Comparison of ENCODE assay signal across 13 mouse cellular contexts in genomic region chrX:12439447-12439846, GRCm38 (mm10).
DNase-seq lines count a peak whose midpoint lies in the region; ATAC-seq and TF ChIP-seq lines count a peak whose summit lies in the region.
"Had no signal": no experiment of that assay in that cellular context is flagged by ENCODE, and none has a peak within 500 bp of the region (broad histone marks: within the 10 kb centered on the region; RNA-seq: fewer than 3 reads in every experiment).

No protein-coding gene starts in this region.

- TF ChIP-seq POLR2A in myocyte (IDR thresholded peaks at IDR 0.05; ENCODE audit: insufficient read length, low read depth): no peak

- ATAC-seq in embryonic facial prominence, embryonic 15.5 days (ENCODE audit: insufficient number of reproducible peaks, low FRiP score, low TSS enrichment, low read depth): peak; percentile 57
- no peak for ATAC-seq in granulocyte monocyte progenitor cell, adult 5-6 weeks (replicated peaks; ENCODE audit: poor library complexity, severe bottlenecking)

- peak; percentile 3 to 4 for DNase-seq in heart, postnatal 10 days
- DNase-seq in heart, embryonic 10.5 days (ENCODE audit: low spot score): no peak
- peak; percentile 7 for DNase-seq in gastrocnemius, postnatal 25 days
- DNase-seq in adrenal gland, adult (ENCODE audit: inconsistent age in 2 of 2, low spot score in 1 of 2): no peak
- DNase-seq in testis, postnatal 10 days (ENCODE audit: low spot score): no peak
- DNase-seq: adrenal gland, postnatal 14 days; cerebellum, adult 11-12 months had no signal

- no peak overlapping the region for H3K4me2 ChIP-seq in embryonic facial prominence, embryonic 15.5 days (replicated peaks)
- H3K4me2 ChIP-seq in myocyte (ENCODE audit: low read depth): peak overlapping the region; percentile 55
- H3K4me2 ChIP-seq: neural tube, embryonic 13.5 days had no signal

- intact Hi-C loops in heart, postnatal 10 days (cut with DNase I): no loop called here

- H3ac ChIP-seq in myocyte (ENCODE audit: control insufficient read depth, insufficient read length): no peak overlapping the region

- H3K27me3 ChIP-seq in heart, embryonic 10.5 days (ENCODE audit: insufficient read depth, poor library complexity, severe bottlenecking): peaks cover 28% of the 10 kb centered on the region; the same call in 1 of the 2 replicates
- H3K27me3 ChIP-seq in embryonic facial prominence, embryonic 15.5 days: peaks cover 6% of the 10 kb centered on the region
- no peaks in the 10 kb centered on the region for H3K27me3 ChIP-seq in myocyte (ENCODE audit: control insufficient read depth, insufficient read depth, insufficient read length)
- H3K27me3 ChIP-seq: neural tube, embryonic 13.5 days had no signal

- no peak overlapping the region for H3K27ac ChIP-seq in heart, embryonic 10.5 days
- no peak overlapping the region for H3K27ac ChIP-seq in embryonic facial prominence, embryonic 15.5 days (replicated peaks)
- H3K27ac ChIP-seq: neural tube, embryonic 13.5 days; stomach, postnatal 0 days had no signal

- H3K36me3 ChIP-seq in heart, embryonic 10.5 days: no peaks in the 10 kb centered on the region
- H3K36me3 ChIP-seq in embryonic facial prominence, embryonic 15.5 days: no peaks in the 10 kb centered on the region
- H3K36me3 ChIP-seq in myocyte (ENCODE audit: control insufficient read depth, insufficient read depth): no peaks in the 10 kb centered on the region
- H3K36me3 ChIP-seq: neural tube, embryonic 13.5 days had no signal

- 72% methylated on average over 12 of the region's 12 CpGs for WGBS in heart, embryonic 10.5 days
- 35% methylated on average over 12 of the region's 12 CpGs for WGBS in embryonic facial prominence, embryonic 15.5 days

- no peaks in the 10 kb centered on the region for H3K4me1 ChIP-seq in heart, embryonic 10.5 days
- no peaks in the 10 kb centered on the region for H3K4me1 ChIP-seq in embryonic facial prominence, embryonic 15.5 days
- H3K4me1 ChIP-seq: megakaryocyte, embryonic 14.5 days; neural tube, embryonic 13.5 days had no signal

- no peaks in the 10 kb centered on the region for H3K79me2 ChIP-seq in myocyte (ENCODE audit: control insufficient read depth, insufficient read depth)

- no peaks in the 10 kb centered on the region for H3K9me3 ChIP-seq in heart, embryonic 10.5 days
- H3K9me3 ChIP-seq in embryonic facial prominence, embryonic 15.5 days (replicated peaks): no peaks in the 10 kb centered on the region
- H3K9me3 ChIP-seq: megakaryocyte, embryonic 14.5 days; neural tube, embryonic 13.5 days had no signal

- no peak overlapping the region for H3K9ac ChIP-seq in embryonic facial prominence, embryonic 15.5 days
- H3K9ac ChIP-seq: neural tube, embryonic 13.5 days had no signal

- H3K4me3 ChIP-seq in heart, embryonic 10.5 days: no peak overlapping the region
- H3K4me3 ChIP-seq in embryonic facial prominence, embryonic 15.5 days (replicated peaks): no peak overlapping the region
- no peak overlapping the region for H3K4me3 ChIP-seq in myocyte
- H3K4me3 ChIP-seq: megakaryocyte, embryonic 14.5 days; neural tube, embryonic 13.5 days had no signal

TF ChIP-seq in myocyte, 11 proteins besides CTCF, POLR2A, EP300 and RAD21:
- TF ChIP-seq E2F4 (IDR thresholded peaks at IDR 0.05; ENCODE audit: insufficient read depth) (no peak), POLR2AphosphoS2 (IDR thresholded peaks at IDR 0.05; ENCODE audit: insufficient read length, low read depth) (no peak), USF1 (IDR thresholded peaks at IDR 0.05; ENCODE audit: low read depth) (no peak), SRF (IDR thresholded peaks at IDR 0.05; ENCODE audit: control insufficient read depth, insufficient read length, low read depth) (no peak), CEBPB (IDR thresholded peaks at IDR 0.05; ENCODE audit: insufficient read depth, poor library complexity, severe bottlenecking) (no peak), MYOD1 (IDR thresholded peaks at IDR 0.05; ENCODE audit: control insufficient read depth in 1 of 3, insufficient read length in 2 of 3, low read depth in 2 of 3) (peak; percentile 42 to 95 (median 90)), TCF3 (IDR thresholded peaks at IDR 0.05; ENCODE audit: insufficient read length, low read depth) (peak; percentile 41), MAX (IDR thresholded peaks at IDR 0.05; ENCODE audit: low read depth) (no peak), TCF12 (IDR thresholded peaks at IDR 0.05; ENCODE audit: insufficient read depth, poor library complexity, severe bottlenecking) (peak; percentile 82), MYOG (IDR thresholded peaks at IDR 0.05; ENCODE audit: control insufficient read depth in 1 of 3, insufficient read depth in 1 of 3, insufficient read length in 2 of 3, low read depth in 2 of 3) (peak; percentile 53 to 87 (median 60))

Comparison
In these comparisons a context has a peak if more than half of its experiments do, and no peak if none do; other contexts are left out.
1. DNase-seq: peak in heart, postnatal 10 days (2 of 2) and gastrocnemius, postnatal 25 days (single experiment); none in heart, embryonic 10.5 days (single experiment), adrenal gland, adult (0 of 2) and testis, postnatal 10 days (single experiment).